Mouse (Mus musculus) kidney, adult 11 months (tissue): ENCODE data around the gene Gm20937.
"Not testable (repeated sequence)": the region's sequence is repeated elsewhere in the genome, so short reads cannot be mapped to it uniquely, and the experiment has no call there.

Source experiments
- DNase-seq: peaks from one replicate; pipeline ENCODE4 v3.0.0; 2022

Gm20937 gene

GRCm38 (mm10) chrY:68294798-68295197, at the start of gene Gm20937:
Gene Gm20937, minus strand, starts transcription at chrY:68294898.
- not testable (repeated sequence) for DNase-seq
